Mouse (Mus musculus) embryonic facial prominence, embryonic 14.5 days (tissue): ENCODE results near the gene Sdk1. TPM values are rescaled to one million over a fixed set of nuclear protein-coding genes. Genes with fewer than 3 reads are reported as not detected.

Source experiments
- ATAC-seq: fragments of 200-750 bp; cut with Nextera tagmentation; 2 replicates; pipeline ENCODE4 v1.8.0; 2017; ENCODE audit warnings: low read depth, moderate number of reproducible peaks, moderate TSS enrichment
- DNase-seq: peaks from one replicate; pipeline ENCODE4 v3.0.0-alpha.2; 2015; ENCODE audit warnings: low spot score
- H3K27ac ChIP-seq: fragments of 300-500 bp; sonication (generic); replicated peaks from 2 replicates; pipeline ENCODE4 v1.5.1; 2014; ENCODE audit warnings: low read depth, mild to moderate bottlenecking, low read length, moderate library complexity
- H3K27me3 ChIP-seq: fragments of 300-500 bp; sonication (generic); replicated peaks from 2 replicates; pipeline ENCODE4 v1.6.1; 2014; ENCODE audit warnings: low read length; ENCODE audit not compliant: control insufficient read depth, insufficient read depth
- H3K36me3 ChIP-seq: fragments of 300-500 bp; sonication (generic); 2 replicates; pipeline ENCODE4 v1.6.1; 2014; ENCODE audit warnings: low read length, mixed read lengths; ENCODE audit not compliant: control insufficient read depth, insufficient read depth
- H3K4me1 ChIP-seq: fragments of 300-500 bp; sonication (generic); 2 replicates; pipeline ENCODE4 v1.6.1; 2014; ENCODE audit warnings: antibody characterized with exemption, low read length; ENCODE audit not compliant: control insufficient read depth, insufficient read depth
- H3K4me2 ChIP-seq: fragments of 300-500 bp; sonication (generic); 2 replicates; pipeline ENCODE4 v1.6.1; 2014; ENCODE audit warnings: low read depth, mild to moderate bottlenecking, low read length, moderate library complexity, mixed read lengths
- H3K4me3 ChIP-seq: fragments of 300-500 bp; sonication (generic); 2 replicates; pipeline ENCODE4 v1.5.1; 2014; ENCODE audit warnings: low read depth, mild to moderate bottlenecking, low read length
- H3K9ac ChIP-seq: fragments of 300-500 bp; sonication (generic); 2 replicates; pipeline ENCODE4 v1.6.1; 2014; ENCODE audit warnings: low read depth, mild to moderate bottlenecking, low read length, moderate library complexity, mixed read lengths
- H3K9me3 ChIP-seq: fragments of 300-500 bp; sonication (generic); 2 replicates; pipeline ENCODE4 v1.6.1; 2016; ENCODE audit warnings: low read length; ENCODE audit not compliant: control insufficient read depth
- WGBS: fragments of 180-500 bp; shearing (Covaris S2); extraction: QIAGEN DNeasy Blood & Tissue Kit; methylation state at CpG from one replicate; pipeline ENCODE4 v1.1.7; 2014; 5-methylcytosine and 5-hydroxymethylcytosine counted together
- polyA plus RNA-seq: library from polyadenylated mRNA; unstranded; fragments of >200 nt; fragmentation: Nextera tagmentation; extraction: Ambion mirVana; gene quantifications from 2 replicates; pipeline ENCODE4 v1.2.1, GENCODE M21; 2014

The Sdk1 gene
- polyA plus RNA-seq, 1 experiment from 2014 or later, result 2.7 TPM

GRCm38 (mm10) chr5:141241645-141242284, 475 bp downstream of the Sdk1 start:
- under 1% methylated on average over 24 of the region's 82 CpGs for WGBS
- ATAC-seq, result no peak; the same call in 1 of the 2 replicates
- peak overlapping the region; percentile 65 for H3K27ac ChIP-seq

GRCm38 (mm10) chr5:141243253-141243965, 2.1 kb downstream of the Sdk1 start:
- H3K4me2 ChIP-seq, result peak overlapping the region; percentile 84
- WGBS, result 2% methylated on average over 33 of the region's 33 CpGs
- H3K27ac ChIP-seq, result no peak overlapping the region
- peak overlapping the region; percentile 50 for H3K4me3 ChIP-seq
- peak overlapping the region; percentile 50 for H3K9ac ChIP-seq
- DNase-seq, result peak; percentile 59
- H3K36me3 ChIP-seq, result no peaks in the 10 kb centered on the region
- no peak for ATAC-seq
- no peaks in the 10 kb centered on the region for H3K9me3 ChIP-seq
- peaks cover 27% of the 10 kb centered on the region for H3K4me1 ChIP-seq
- H3K27me3 ChIP-seq, result peaks cover 33% of the 10 kb centered on the region

More at GRCm38 (mm10) chr5:141241645-141242284, 475 bp downstream of the Sdk1 start:
- Histone ChIP-seq H3K36me3 (no peaks in the 10 kb centered on the region), H3K4me3 (peak overlapping the region; percentile 50), H3K4me1 (peaks cover 27% of the 10 kb centered on the region), H3K9ac (peak overlapping the region; percentile 68), H3K27me3 (peaks cover 33% of the 10 kb centered on the region), H3K4me2 (peak overlapping the region; percentile 84), H3K9me3 (no peaks in the 10 kb centered on the region)
- DNase-seq, result no peak

- Histone ChIP-seq H3K4me2 (no peak overlapping the region), H3K9me3 (no peaks in the 10 kb centered on the region), H3K9ac (no peak overlapping the region), H3K4me1 (no peaks in the 10 kb centered on the region), H3K27ac (no peak overlapping the region), H3K4me3 (no peak overlapping the region), H3K36me3 (no peaks in the 10 kb centered on the region), H3K27me3 (no peaks in the 10 kb centered on the region)
- DNase-seq, result no peak
- no peak for ATAC-seq
- 91% methylated on average over 1 of the region's 1 CpGs for WGBS
Measured at GRCm38 (mm10) chr5:141264253-141264652, 23.0 kb downstream of the Sdk1 start.

GRCm38 (mm10) chr5:141277112-141277511, 35.8 kb downstream of the Sdk1 start:
- Histone ChIP-seq H3K4me2 (no peak overlapping the region), H3K36me3 (no peaks in the 10 kb centered on the region), H3K27ac (no peak overlapping the region), H3K4me1 (no peaks in the 10 kb centered on the region), H3K27me3 (no peaks in the 10 kb centered on the region), H3K9ac (no peak overlapping the region), H3K9me3 (no peaks in the 10 kb centered on the region), H3K4me3 (no peak overlapping the region)
- 82% methylated on average over 6 of the region's 6 CpGs for WGBS
- no peak for ATAC-seq
- DNase-seq, result no peak

- 63% methylated on average over 2 of the region's 2 CpGs for WGBS
- H3K27ac ChIP-seq, result no peak overlapping the region
- DNase-seq, result no peak
- H3K9ac ChIP-seq, result no peak overlapping the region
- peaks cover 2% of the 10 kb centered on the region; the same call in 1 of the 2 replicates for H3K9me3 ChIP-seq
- no peaks in the 10 kb centered on the region for H3K27me3 ChIP-seq
- no peak for ATAC-seq
- no peaks in the 10 kb centered on the region for H3K36me3 ChIP-seq
- H3K4me1 ChIP-seq, result no peaks in the 10 kb centered on the region
- no peak overlapping the region for H3K4me3 ChIP-seq
- no peak overlapping the region for H3K4me2 ChIP-seq
Measured at GRCm38 (mm10) chr5:141281751-141282150, 40.5 kb downstream of the Sdk1 start.

GRCm38 (mm10) chr5:141289611-141290010, 48.3 kb downstream of the Sdk1 start:
- Histone ChIP-seq H3K36me3 (no peaks in the 10 kb centered on the region), H3K4me3 (no peak overlapping the region), H3K27ac (no peak overlapping the region), H3K27me3 (no peaks in the 10 kb centered on the region), H3K4me2 (no peak overlapping the region), H3K9me3 (peaks cover 6% of the 10 kb centered on the region; the same call in 1 of the 2 replicates), H3K9ac (no peak overlapping the region), H3K4me1 (no peaks in the 10 kb centered on the region)
- no peak for DNase-seq
- no peak for ATAC-seq

GRCm38 (mm10) chr5:141295240-141295639, 54.0 kb downstream of the Sdk1 start:
- Histone ChIP-seq H3K9me3 (no peaks in the 10 kb centered on the region), H3K27me3 (no peaks in the 10 kb centered on the region), H3K4me2 (no peak overlapping the region), H3K36me3 (no peaks in the 10 kb centered on the region), H3K4me1 (peaks cover 3% of the 10 kb centered on the region; the same call in 1 of the 2 replicates), H3K4me3 (no peak overlapping the region), H3K27ac (no peak overlapping the region), H3K9ac (no peak overlapping the region)
- ATAC-seq, result no peak
- 60% methylated on average over 7 of the region's 7 CpGs for whole genome bisulfite sequencing
- peak; percentile 56 for DNase-seq

- WGBS, result 70% methylated on average over 4 of the region's 4 CpGs
- no peak for ATAC-seq
Measured at GRCm38 (mm10) chr5:141302287-141302694, 61.0 kb downstream of the Sdk1 start.

More at GRCm38 (mm10) chr5:141302287-141302694, 61.0 kb downstream of the Sdk1 start:
- Histone ChIP-seq H3K4me1 (no peaks in the 10 kb centered on the region), H3K9me3 (no peaks in the 10 kb centered on the region), H3K36me3 (no peaks in the 10 kb centered on the region), H3K4me3 (no peak overlapping the region), H3K27me3 (no peaks in the 10 kb centered on the region), H3K27ac (no peak overlapping the region), H3K9ac (no peak overlapping the region), H3K4me2 (no peak overlapping the region)
- no peak for DNase-seq
